Mouse (Mus musculus): ENCODE measurements at regions not wholly inside any gene's neighbourhood (a gene's known extent, or its start where the extent isn't known, plus 50 kb on each side); places are given as distances from the start of the nearest gene placed in this dataset.

DNA sequence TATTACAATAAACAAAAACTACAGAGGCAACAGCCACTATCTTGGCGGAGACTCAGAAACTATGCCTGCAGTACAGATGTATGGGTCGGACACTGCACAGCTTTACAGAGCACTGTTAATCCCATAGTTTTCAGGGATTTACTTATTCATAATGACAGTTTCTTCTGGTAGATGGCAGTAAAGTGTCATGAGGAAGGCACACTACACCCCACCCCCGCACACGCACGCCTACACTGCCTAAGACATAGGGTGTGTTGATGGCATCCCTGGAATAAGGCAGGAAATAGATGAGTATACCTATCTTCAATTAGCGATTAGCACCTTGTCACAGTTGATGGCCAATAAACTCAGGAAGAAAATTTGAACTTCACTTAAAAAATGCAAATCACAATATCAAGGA is 306.9 kb downstream of the Tle4 start:
- TF ChIP-seq CTCF (IDR thresholded peaks at IDR 0.05; ENCODE audit: low read depth) (no peak), EP300 (IDR thresholded peaks at IDR 0.05; ENCODE audit: low read depth) (no peak)
